Mouse (Mus musculus): ENCODE data around the gene 1700016D06Rik.

The 1700016D06Rik gene

GRCm38 (mm10) chr8:11701033-11701362 lies at the start of gene 1700016D06Rik:
Gene 1700016D06Rik, minus strand, starts transcription at chr8:11701063.
- DNase-seq (ENCODE audit: extremely low spot score), result no peak

DNA sequence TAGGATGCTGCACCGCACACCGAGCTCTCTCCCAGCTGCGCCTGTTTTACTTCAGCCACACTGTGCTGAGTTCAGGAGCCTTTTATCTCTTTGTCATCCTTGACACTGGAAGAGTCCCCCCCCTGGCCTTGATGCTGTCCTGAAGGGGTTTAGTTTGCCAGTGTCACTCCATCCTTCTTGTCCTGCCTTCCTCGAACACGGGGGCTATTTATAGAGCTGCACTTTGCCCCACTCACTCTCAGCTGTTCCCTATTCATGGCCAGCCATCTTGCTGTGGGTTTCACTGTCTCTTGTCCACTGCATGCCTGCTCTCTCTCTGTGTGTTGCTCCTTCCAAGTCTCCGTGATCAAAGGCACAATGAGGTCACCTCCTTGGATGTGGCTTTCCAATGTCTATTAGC lies 48.6 kb upstream of the 1700016D06Rik start:
- no peak for DNase-seq (ENCODE audit: extremely low spot score)

GRCm38 (mm10) chr8:11746850-11747600 lies 46.2 kb upstream of the 1700016D06Rik start:
- DNase-seq (ENCODE audit: extremely low spot score), result no peak

GRCm38 (mm10) chr8:11743580-11743979 lies 42.7 kb upstream of the 1700016D06Rik start:
- no peak for DNase-seq (ENCODE audit: extremely low spot score)

- DNase-seq (ENCODE audit: extremely low spot score), result no peak
Measured at GRCm38 (mm10) chr8:11740857-11741256, 40.0 kb upstream of the 1700016D06Rik start.

DNA sequence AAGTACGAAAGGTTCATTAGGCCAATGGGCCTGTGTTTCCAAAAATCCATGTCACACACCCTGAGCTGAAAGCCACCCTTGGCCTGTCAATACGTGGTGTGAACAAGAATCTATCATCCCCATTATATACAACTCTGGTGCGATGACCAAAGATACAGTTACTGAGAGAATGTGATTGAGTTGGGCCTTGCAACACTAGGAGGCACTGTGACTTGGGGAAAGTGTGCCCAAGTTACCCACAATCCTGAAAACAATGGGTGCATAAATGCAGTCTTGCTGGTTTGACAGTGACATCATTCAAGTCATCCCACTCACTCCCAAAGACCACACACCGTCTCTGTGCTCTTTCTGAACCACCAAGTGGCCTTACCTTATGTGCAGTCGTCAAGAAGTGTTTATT lies 38.2 kb upstream of the 1700016D06Rik start:
- DNase-seq (ENCODE audit: extremely low spot score), result no peak

DNA sequence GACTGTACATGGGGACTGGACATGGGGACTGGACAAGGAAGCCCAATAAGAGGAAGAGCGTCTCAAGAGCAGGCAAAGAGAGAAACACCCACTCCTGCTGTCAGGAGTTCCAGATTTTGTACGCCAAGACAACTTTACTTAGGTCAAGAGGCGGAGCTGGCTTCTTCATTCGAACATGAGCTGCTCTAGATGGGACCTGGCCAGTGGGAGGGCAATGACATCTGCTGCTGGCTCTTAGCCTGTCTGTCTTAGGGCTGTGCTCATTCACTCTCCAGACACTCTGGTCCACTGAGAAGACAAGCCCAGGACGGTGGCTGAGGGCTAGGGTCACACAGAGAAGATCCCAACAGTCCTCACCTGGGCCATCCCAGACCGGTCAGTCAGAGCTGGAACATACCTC lies 36.2 kb upstream of the 1700016D06Rik start:
- DNase-seq (ENCODE audit: extremely low spot score), result no peak

DNA sequence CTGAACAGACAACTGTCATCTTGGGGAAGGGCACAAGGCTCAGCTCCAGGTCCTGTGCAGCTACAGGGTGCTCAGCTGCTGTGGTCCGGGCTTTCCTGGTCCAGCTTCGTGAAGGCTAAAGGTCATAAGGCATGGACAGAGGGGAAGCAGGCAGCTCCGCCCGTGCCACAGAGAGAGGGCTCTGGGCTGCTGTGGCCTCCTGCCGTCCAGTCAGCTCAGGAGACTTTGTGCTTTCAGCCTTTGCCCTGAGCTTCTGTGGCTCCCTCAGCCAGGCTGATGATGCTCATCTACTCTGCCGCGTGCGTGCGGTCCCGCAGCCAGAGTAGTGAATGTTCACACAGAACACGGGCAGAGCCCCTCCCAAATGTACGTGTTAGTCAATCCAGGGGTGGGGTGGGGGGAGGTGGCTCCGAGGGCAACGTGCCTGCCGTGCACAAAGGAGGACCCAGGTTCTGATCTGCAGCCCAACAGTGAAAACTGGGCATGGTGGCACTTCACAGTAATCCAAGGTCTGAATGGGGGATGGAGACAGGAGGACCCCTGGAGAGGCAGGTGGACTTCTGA lies 34.9 kb upstream of the 1700016D06Rik start:
- DNase-seq (ENCODE audit: extremely low spot score), result no peak

GRCm38 (mm10) chr8:11730271-11730940 lies 29.5 kb upstream of the 1700016D06Rik start:
- peak; percentile 14 for DNase-seq (ENCODE audit: extremely low spot score)

- DNase-seq (ENCODE audit: extremely low spot score), result peak; percentile 65
Measured at GRCm38 (mm10) chr8:11728482-11729295, 27.8 kb upstream of the 1700016D06Rik start.

DNA sequence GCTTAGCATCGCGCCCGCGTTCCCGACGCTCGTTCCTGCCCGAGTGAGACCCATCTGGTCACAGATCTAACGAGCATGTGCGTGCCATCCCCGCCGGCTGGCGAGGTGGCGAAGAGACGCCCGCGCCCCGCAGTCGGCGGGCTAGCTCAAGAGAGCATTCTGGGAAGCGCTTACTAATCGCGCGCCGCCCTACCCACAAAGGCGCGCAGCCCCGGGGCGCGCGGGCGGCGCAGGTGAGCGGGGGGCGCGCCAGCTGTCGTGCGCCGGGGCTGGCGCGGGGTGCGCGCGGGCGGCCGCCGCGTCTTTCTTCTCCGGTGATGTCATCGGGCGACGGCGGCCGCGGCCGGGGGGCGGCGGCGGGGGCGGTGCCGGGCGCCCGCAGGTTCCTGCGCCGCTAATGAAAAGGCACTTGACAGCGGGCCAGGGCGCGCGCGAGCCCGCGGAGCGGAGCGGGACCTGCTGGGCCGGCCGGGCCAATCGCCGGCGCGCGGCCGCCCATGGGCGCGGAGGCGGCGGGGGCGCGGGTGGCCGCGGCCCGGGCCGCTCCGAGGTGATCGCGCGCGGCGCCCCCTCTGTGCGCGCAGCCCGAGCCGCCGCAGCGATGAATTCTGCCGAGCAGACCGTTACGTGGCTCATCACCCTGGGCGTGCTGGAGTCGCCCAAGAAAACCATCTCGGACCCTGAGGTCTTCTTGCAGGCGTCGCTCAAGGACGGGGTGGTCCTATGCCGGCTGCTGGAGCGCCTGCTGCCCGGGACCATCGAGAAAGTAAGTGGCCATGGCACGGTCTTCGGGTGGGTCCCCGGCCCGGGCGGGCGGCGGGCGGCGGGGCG lies 27.0 kb upstream of the 1700016D06Rik start, which contains the start of gene Arhgef7:
Gene Arhgef7, plus strand, starts transcription at position 71 of the 831 bp plus-strand sequence.
- peak; percentile 68 for DNase-seq (ENCODE audit: extremely low spot score)

DNA sequence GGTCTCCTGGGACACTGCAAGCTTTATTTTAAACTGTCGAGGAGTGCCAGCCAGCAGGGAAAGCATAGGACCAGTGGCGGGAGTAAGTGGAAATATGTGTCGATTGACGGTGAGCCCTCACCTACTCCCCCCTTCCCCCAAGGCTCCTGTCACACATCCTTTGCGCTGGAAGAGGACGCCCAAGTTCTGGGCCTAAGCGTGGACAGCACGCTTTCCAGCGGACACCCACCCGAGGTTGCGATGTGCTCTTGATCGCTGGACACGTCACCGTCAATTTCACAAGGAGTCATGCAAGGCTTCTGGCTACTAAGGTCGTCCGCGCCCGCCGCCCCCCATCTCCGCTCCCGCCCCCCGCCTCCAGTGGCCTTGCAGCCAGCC lies 26.4 kb upstream of the 1700016D06Rik start:
- DNase-seq (ENCODE audit: extremely low spot score), result peak; percentile 58

DNA sequence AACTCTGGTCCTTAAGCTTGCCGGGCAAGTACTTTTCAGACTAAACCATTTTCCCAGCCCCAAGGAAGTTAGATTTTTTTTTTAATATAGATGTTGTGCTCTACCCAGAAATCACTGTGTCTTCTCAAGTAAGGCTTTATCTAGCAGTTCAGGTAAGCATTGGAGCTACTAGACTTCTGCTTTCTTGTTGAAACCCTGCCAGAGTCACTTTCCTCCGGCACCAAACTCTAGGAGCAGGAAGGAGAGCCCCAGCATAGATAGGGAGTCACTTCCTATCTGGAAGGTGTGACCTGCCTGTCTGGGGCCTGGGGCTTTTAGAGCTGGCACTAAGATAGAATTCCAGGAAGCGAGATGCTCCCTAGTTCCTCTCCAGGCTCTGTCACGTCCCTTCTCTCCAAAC lies 16.3 kb upstream of the 1700016D06Rik start:
- DNase-seq (ENCODE audit: extremely low spot score), result no peak

GRCm38 (mm10) chr8:11712244-11712643 lies 11.4 kb upstream of the 1700016D06Rik start:
- peak; percentile 15 for DNase-seq (ENCODE audit: extremely low spot score)

DNA sequence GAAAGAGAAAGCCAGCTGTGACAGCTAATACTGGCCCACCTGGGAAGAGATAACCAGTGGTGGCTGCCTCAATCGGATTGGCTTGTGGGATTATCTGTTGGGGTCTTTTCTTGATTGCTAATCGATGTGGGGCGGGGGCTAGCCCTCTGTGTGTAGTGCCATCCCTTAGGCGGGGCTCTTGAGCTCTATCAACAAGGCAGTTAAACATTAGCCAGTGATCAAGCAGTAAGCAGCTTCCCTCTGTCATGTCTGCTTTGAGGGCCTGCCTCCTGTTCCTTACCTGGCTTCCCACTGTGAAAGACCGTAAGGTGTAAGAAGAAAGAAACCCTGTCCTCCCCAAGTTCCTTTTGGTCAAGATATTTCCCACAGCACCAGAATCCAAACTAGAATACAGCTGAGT lies 9.6 kb upstream of the 1700016D06Rik start:
- no peak for DNase-seq (ENCODE audit: extremely low spot score)

GRCm38 (mm10) chr8:11709542-11709941 lies 8.7 kb upstream of the 1700016D06Rik start:
- no peak for DNase-seq (ENCODE audit: extremely low spot score)

GRCm38 (mm10) chr8:11708815-11709214 lies 8.0 kb upstream of the 1700016D06Rik start:
- DNase-seq (ENCODE audit: extremely low spot score), result no peak

DNA sequence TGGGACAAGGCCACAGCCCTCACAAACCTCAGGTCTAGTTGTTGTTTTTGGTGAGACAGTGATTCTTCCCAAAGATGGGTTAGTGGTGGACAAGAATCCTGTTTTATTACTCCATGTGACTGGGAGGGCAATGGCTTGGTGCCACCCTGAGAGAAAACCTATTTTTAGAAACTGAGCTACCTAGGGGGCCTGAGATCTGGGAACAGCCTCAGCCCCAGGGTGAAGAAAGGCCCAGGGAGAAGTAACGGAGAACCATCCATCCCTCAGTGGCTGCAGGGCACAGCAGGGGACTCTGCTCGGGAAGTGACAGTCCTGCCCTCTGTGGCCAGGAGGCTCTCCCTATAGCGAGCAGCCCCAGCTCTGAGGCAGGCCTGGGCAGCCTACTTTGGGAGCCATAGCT lies 6.8 kb upstream of the 1700016D06Rik start:
- DNase-seq (ENCODE audit: extremely low spot score), result no peak

DNA sequence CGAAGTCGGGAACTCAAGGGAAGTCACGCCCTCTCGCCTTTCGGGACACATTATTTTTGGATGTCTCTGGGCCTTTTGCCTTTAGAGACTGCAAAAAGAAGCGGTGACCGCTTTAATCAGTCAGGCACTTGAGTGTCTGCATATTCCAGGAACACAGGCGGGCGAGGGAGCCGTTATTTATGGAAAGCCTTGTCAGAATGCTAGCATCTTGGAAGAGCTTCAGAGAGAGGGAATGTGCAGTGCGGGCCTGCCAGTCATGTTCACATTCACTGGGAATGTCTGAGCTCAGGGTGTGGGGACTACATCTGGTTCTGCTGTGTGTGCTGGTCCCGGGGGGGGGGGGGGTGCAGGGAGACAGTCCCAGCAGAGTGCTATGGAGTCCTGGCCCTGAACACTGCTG lies 5.0 kb upstream of the 1700016D06Rik start:
- DNase-seq (ENCODE audit: extremely low spot score), result no peak

GRCm38 (mm10) chr8:11704716-11705420 lies 4.0 kb upstream of the 1700016D06Rik start:
- no peak for DNase-seq (ENCODE audit: extremely low spot score)

DNA sequence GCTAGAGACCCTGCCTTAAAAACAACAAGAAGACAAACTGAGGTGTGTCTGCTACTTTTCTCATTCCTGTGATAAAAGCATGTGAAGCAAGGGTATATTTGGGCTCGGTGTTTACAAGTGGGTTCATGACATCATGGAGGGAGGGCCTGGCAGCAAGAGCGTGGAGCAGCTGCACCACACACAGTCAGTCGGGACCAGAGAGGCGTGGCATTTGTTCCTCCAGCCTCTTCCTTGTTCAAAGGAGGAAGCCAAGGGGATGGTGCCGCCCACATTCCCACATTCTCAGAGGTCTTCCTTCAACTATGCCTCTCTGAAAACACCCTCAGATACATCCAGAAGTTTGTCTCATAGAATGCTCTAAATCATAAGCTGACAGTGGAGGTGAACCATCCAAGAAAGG lies 2.9 kb upstream of the 1700016D06Rik start:
- no peak for DNase-seq (ENCODE audit: extremely low spot score)

Data from embryo, embryonic 9.5 days (tissue).